Mouse (Mus musculus) MEL (cell line): ENCODE results near the gene Gmppb.

Experiments used
- CHD1 ChIP-seq: IDR thresholded peaks from 2 replicates; pipeline ENCODE4 v1.6.1; 2012; ENCODE audit warnings: low read depth, mild to moderate bottlenecking, inconsistent platforms, low read length, improper control_type of control experiment
- CTCF ChIP-seq, 3 experiments: IDR thresholded peaks in 2 of 3; conservative IDR thresholded peaks in 1 of 3; 2 replicates each; pipeline ENCODE4 v1.5.1; 2011 to 2012; ENCODE audit warnings: low read length in 3 of 3, low read depth in 2 of 3, mild to moderate bottlenecking in 2 of 3, improper control_type of control experiment in 1 of 3, inconsistent platforms in 1 of 3, mixed read lengths in 1 of 3, moderate library complexity in 1 of 3; ENCODE audit not compliant: control insufficient read depth in 1 of 3, insufficient read depth in 1 of 3, poor library complexity in 1 of 3, severe bottlenecking in 1 of 3
- EP300 ChIP-seq, 2 experiments: IDR thresholded peaks; 2 replicates each; pipeline ENCODE4 v1.6.1; 2011; ENCODE audit warnings: improper control_type of control experiment in 2 of 2, low read length in 2 of 2, low read depth in 1 of 2, mild to moderate bottlenecking in 1 of 2
- MEF2A ChIP-seq: IDR thresholded peaks from 2 replicates; pipeline ENCODE4 v1.6.1; 2014; ENCODE audit warnings: low read depth, mild to moderate bottlenecking, inconsistent platforms, low read length, improper control_type of control experiment; ENCODE audit not compliant: poor library complexity, insufficient replicate concordance, severe bottlenecking; ENCODE audit errors: extremely low read depth
- RCOR1 ChIP-seq: IDR thresholded peaks from 2 replicates; pipeline ENCODE4 v1.6.1; 2012; ENCODE audit warnings: low read depth, mild to moderate bottlenecking, inconsistent platforms, low read length, improper control_type of control experiment
- SMC3 ChIP-seq: IDR thresholded peaks from 2 replicates; pipeline ENCODE4 v1.6.1; 2011; ENCODE audit warnings: low read depth, low read length, improper control_type of control experiment

GRCm38 (mm10) chr9:108073141-108073930 is 24.3 kb downstream of the Gmppb start:
- TF ChIP-seq SMC3 (no peak), CTCF (IDR thresholded peaks at IDR 0.05 in 2 of 3, conservative IDR thresholded peaks at IDR 0.05 in 1 of 3; ENCODE audit: control insufficient read depth in 1 of 3, insufficient read depth in 1 of 3, low read depth in 2 of 3, low read length in 3 of 3, poor library complexity in 1 of 3, severe bottlenecking in 1 of 3) (no peak), MEF2A (no peak), CHD1 (no peak), RCOR1 (no peak), EP300 (IDR thresholded peaks at IDR 0.05; ENCODE audit: low read depth in 1 of 2, low read length in 2 of 2) (no peak)
